Mouse (Mus musculus): ENCODE measurements at regions not wholly inside any gene's neighbourhood (a gene's known extent, or its start where the extent isn't known, plus 50 kb on each side); places are given as distances from the start of the nearest gene placed in this dataset.
"Not testable (repeated sequence)": the region's sequence is repeated elsewhere in the genome, so short reads cannot be mapped to it uniquely, and the experiment has no call there.

DNA sequence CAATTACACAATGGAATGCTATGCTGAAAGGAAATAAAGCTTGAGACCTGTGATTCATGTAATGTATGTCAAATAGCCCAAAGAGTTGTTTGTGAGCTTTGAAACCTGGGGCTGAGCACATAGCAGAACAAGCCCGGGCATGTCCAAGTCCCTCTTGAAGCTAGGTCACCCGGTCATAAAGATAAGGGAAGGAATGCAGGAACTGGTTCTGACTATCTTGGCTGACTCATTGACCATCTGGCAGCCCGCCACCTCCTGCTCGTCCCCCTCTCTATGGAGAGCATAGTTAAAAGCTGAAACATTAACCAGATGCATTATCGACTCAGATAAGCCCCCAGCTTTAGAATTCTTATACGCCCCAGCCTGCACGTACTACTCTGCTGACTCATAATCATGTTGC is 1208.1 kb downstream of the Hace1 start:
- not testable (repeated sequence) for H3K27ac ChIP-seq (ENCODE audit: low read depth, low read length); H3K4me2 ChIP-seq (replicated peaks; ENCODE audit: low read depth, low read length); H3K36me3 ChIP-seq (ENCODE audit: control insufficient read depth, insufficient read depth, low read length); H3K9ac ChIP-seq (ENCODE audit: low read depth, low read length); H3K9me3 ChIP-seq (ENCODE audit: control insufficient read depth, low read length); H3K4me1 ChIP-seq (replicated peaks; ENCODE audit: control insufficient read depth, insufficient read depth, low read length); H3K27me3 ChIP-seq (ENCODE audit: control insufficient read depth, insufficient read depth, low read length); DNase-seq (ENCODE audit: low spot score); H3K4me3 ChIP-seq (ENCODE audit: low read depth, low read length); ATAC-seq (ENCODE audit: low FRiP score)
- WGBS: 92% methylated on average over 7 of the region's 7 CpGs

DNA sequence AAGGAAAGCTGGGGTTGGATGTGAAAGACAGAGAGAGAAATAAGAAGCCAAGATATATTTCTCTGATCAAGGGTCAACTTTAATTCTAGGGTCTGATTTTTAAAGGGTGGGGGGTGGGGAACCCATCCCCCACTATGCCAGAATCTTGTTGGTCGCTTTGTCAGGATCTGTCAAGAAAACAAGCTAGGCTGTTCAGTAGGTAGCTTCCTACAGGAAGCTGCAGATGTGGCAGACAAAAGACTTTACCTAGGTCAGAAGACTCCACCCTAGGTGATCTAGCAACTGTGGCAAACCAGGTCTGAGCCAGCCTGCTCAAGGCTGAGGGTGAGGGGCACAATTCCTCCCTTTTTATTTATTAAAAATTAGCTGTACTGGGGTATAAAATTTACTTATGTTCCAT is 1236.6 kb downstream of the Hace1 start:
- ATAC-seq (ENCODE audit: low FRiP score) (no peak), DNase-seq (ENCODE audit: low spot score) (no peak)
- Histone ChIP-seq H3K36me3 (ENCODE audit: control insufficient read depth, insufficient read depth, low read length) (no peaks in the 10 kb centered on the region), H3K9ac (ENCODE audit: low read depth, low read length) (no peak overlapping the region), H3K27me3 (ENCODE audit: control insufficient read depth, insufficient read depth, low read length) (no peaks in the 10 kb centered on the region), H3K27ac (ENCODE audit: low read depth, low read length) (no peak overlapping the region), H3K9me3 (ENCODE audit: control insufficient read depth, low read length) (no peaks in the 10 kb centered on the region), H3K4me1 (replicated peaks; ENCODE audit: control insufficient read depth, insufficient read depth, low read length) (no peaks in the 10 kb centered on the region), H3K4me3 (ENCODE audit: low read depth, low read length) (no peak overlapping the region), H3K4me2 (replicated peaks; ENCODE audit: low read depth, low read length) (no peak overlapping the region)
- 79% methylated on average over 1 of the region's 1 CpGs for WGBS

DNA sequence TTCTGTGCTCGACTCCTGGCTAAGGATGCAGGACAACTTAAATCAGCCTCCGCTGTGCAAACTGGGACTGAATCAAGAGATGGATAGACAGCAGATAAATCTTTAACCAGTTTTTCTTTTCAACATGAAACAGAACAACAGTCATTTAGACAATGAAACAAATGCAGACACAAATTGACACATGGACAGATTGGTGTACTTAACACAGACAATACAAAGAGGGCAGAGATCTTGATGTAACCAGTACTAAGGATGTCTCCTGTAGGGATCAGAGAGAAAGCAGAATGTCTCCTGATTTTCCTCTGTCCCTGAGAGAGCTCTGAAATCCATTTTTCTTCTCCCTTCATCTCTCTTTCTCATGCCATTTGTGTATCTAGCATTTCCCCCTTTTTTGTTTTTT is 1241.5 kb downstream of the Hace1 start:
- no peaks in the 10 kb centered on the region for H3K27me3 ChIP-seq (ENCODE audit: control insufficient read depth, insufficient read depth, low read length)
- no peak for ATAC-seq (ENCODE audit: low FRiP score)
- no peak overlapping the region for H3K4me2 ChIP-seq (replicated peaks; ENCODE audit: low read depth, low read length)
- WGBS: 53% methylated on average over 2 of the region's 2 CpGs
- H3K9ac ChIP-seq (ENCODE audit: low read depth, low read length): no peak overlapping the region
- H3K36me3 ChIP-seq (ENCODE audit: control insufficient read depth, insufficient read depth, low read length): no peaks in the 10 kb centered on the region
- no peak overlapping the region for H3K27ac ChIP-seq (ENCODE audit: low read depth, low read length)
- no peaks in the 10 kb centered on the region for H3K9me3 ChIP-seq (ENCODE audit: control insufficient read depth, low read length)
- no peaks in the 10 kb centered on the region for H3K4me1 ChIP-seq (replicated peaks; ENCODE audit: control insufficient read depth, insufficient read depth, low read length)
- no peak for DNase-seq (ENCODE audit: low spot score)
- H3K4me3 ChIP-seq (ENCODE audit: low read depth, low read length): no peak overlapping the region

DNA sequence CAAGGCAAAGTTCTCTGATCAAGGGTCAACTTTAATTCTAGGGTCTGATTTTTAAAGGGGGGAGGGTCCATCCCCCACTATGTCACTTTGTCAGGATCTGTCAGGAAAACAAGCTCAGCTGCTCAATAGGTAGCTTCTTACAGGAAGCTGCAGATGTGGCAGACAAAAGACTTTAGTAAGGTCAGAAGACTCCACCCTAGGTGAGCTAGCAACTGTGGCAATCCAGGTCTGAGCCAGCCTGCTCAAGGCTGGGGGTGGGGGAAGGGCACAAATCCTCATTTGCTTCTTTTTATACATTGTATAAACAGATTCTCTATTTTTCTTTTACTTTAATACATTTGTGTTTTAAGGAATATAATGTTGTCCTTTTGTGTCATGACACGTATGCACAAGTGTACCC is 1242.3 kb downstream of the Hace1 start:
- no peaks in the 10 kb centered on the region for H3K4me1 ChIP-seq (replicated peaks; ENCODE audit: control insufficient read depth, insufficient read depth, low read length)
- H3K36me3 ChIP-seq (ENCODE audit: control insufficient read depth, insufficient read depth, low read length): no peaks in the 10 kb centered on the region
- H3K4me2 ChIP-seq (replicated peaks; ENCODE audit: low read depth, low read length): no peak overlapping the region
- DNase-seq (ENCODE audit: low spot score): no peak
- 94% methylated on average over 1 of the region's 1 CpGs for WGBS
- H3K4me3 ChIP-seq (ENCODE audit: low read depth, low read length): no peak overlapping the region
- ATAC-seq (ENCODE audit: low FRiP score): no peak
- no peaks in the 10 kb centered on the region for H3K27me3 ChIP-seq (ENCODE audit: control insufficient read depth, insufficient read depth, low read length)
- H3K9ac ChIP-seq (ENCODE audit: low read depth, low read length): no peak overlapping the region
- no peak overlapping the region for H3K27ac ChIP-seq (ENCODE audit: low read depth, low read length)
- H3K9me3 ChIP-seq (ENCODE audit: control insufficient read depth, low read length): no peaks in the 10 kb centered on the region

DNA sequence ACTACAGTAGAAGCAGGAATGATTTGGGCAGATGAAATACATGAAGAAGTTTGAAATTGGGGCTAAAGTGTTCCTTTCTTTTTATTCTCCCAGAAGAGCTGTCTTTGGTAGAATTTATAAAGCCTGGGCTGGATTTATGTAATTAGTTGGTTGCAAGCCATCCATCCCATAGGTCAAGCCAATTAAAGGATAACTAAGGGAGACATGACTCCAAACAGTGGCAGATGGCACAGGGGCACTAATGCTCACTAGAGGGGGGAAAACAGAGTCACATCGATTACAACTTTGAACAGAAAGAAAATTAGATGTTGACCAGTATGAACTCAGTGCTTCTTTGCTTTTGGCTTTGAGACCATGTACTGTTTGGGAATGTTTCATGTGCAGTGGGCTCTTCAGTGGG is 1246.2 kb downstream of the Hace1 start:
- H3K27me3 ChIP-seq (ENCODE audit: control insufficient read depth, insufficient read depth, low read length): no peaks in the 10 kb centered on the region
- 68% methylated on average over 1 of the region's 1 CpGs for WGBS
- no peak overlapping the region for H3K27ac ChIP-seq (ENCODE audit: low read depth, low read length)
- no peaks in the 10 kb centered on the region for H3K4me1 ChIP-seq (replicated peaks; ENCODE audit: control insufficient read depth, insufficient read depth, low read length)
- H3K9me3 ChIP-seq (ENCODE audit: control insufficient read depth, low read length): no peaks in the 10 kb centered on the region
- ATAC-seq (ENCODE audit: low FRiP score): no peak
- no peak overlapping the region for H3K4me2 ChIP-seq (replicated peaks; ENCODE audit: low read depth, low read length)
- no peaks in the 10 kb centered on the region for H3K36me3 ChIP-seq (ENCODE audit: control insufficient read depth, insufficient read depth, low read length)
- no peak overlapping the region for H3K4me3 ChIP-seq (ENCODE audit: low read depth, low read length)
- H3K9ac ChIP-seq (ENCODE audit: low read depth, low read length): no peak overlapping the region
- no peak for DNase-seq (ENCODE audit: low spot score)

DNA sequence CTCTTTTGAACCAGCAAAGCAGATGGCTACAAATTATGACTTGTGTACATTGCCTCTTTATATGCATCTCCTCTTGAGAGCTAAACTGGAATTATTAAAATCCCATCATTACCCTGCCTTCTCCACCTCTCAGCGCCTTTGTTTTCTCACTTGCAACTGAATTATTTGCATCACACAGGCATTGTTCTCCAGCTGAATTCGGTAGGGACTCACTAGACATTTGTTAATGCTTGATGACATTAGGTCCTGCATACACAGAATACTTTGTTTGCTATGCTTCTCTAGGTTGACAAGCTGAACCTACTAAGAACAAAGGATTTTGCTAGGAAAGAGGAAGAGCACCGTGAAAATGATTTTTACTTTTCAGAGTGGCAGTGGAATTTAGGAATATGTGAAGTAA is 1248.4 kb downstream of the Hace1 start:
- peak; percentile 14 for DNase-seq (ENCODE audit: low spot score)

DNA sequence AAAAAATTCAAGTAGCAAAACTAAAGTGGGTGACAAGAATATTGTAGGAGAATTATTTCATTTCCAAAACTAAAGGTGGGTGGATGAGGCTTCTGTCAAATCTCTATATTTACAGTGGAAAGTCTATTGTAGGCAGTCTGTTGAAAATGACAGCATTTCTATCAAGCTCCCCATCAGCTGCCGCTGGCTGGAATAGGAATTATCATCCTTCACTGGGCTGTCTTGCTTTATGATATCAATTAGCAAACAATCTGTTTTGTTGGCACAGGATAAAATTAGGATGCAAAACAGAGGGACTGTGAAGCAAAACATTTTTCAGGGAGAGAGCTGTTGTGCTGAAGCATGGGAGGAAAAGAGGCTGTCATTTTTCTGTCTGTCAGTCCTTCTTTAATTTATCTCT is 1249.0 kb downstream of the Hace1 start:
- Histone ChIP-seq H3K27me3 (ENCODE audit: control insufficient read depth, insufficient read depth, low read length) (no peaks in the 10 kb centered on the region), H3K4me1 (replicated peaks; ENCODE audit: control insufficient read depth, insufficient read depth, low read length) (no peaks in the 10 kb centered on the region), H3K4me3 (ENCODE audit: low read depth, low read length) (no peak overlapping the region), H3K4me2 (replicated peaks; ENCODE audit: low read depth, low read length) (no peak overlapping the region), H3K36me3 (ENCODE audit: control insufficient read depth, insufficient read depth, low read length) (no peaks in the 10 kb centered on the region), H3K27ac (ENCODE audit: low read depth, low read length) (0 out of 2 replicates have a peak overlapping the region, but pooled peaks have one; percentile 30), H3K9ac (ENCODE audit: low read depth, low read length) (no peak overlapping the region), H3K9me3 (ENCODE audit: control insufficient read depth, low read length) (no peaks in the 10 kb centered on the region)
- DNase-seq (ENCODE audit: low spot score) (peak; percentile 18), ATAC-seq (ENCODE audit: low FRiP score) (peak; percentile 31; the same call in 1 of the 2 replicates)
- WGBS: 40% methylated on average over 1 of the region's 1 CpGs

More for the DNA sequence above, 1248.4 kb downstream of the Hace1 start:
- H3K9ac ChIP-seq (ENCODE audit: low read depth, low read length): no peak overlapping the region
- H3K27me3 ChIP-seq (ENCODE audit: control insufficient read depth, insufficient read depth, low read length): no peaks in the 10 kb centered on the region
- ATAC-seq (ENCODE audit: low FRiP score): peak; percentile 14; the same call in 1 of the 2 replicates
- no peaks in the 10 kb centered on the region for H3K4me1 ChIP-seq (replicated peaks; ENCODE audit: control insufficient read depth, insufficient read depth, low read length)
- no peaks in the 10 kb centered on the region for H3K36me3 ChIP-seq (ENCODE audit: control insufficient read depth, insufficient read depth, low read length)
- 0 out of 2 replicates have a peak overlapping the region, but pooled peaks have one; percentile 24 for H3K27ac ChIP-seq (ENCODE audit: low read depth, low read length)
- no peaks in the 10 kb centered on the region for H3K9me3 ChIP-seq (ENCODE audit: control insufficient read depth, low read length)
- 28% methylated on average over 3 of the region's 3 CpGs for WGBS
- no peak overlapping the region for H3K4me3 ChIP-seq (ENCODE audit: low read depth, low read length)
- no peak overlapping the region for H3K4me2 ChIP-seq (replicated peaks; ENCODE audit: low read depth, low read length)

DNA sequence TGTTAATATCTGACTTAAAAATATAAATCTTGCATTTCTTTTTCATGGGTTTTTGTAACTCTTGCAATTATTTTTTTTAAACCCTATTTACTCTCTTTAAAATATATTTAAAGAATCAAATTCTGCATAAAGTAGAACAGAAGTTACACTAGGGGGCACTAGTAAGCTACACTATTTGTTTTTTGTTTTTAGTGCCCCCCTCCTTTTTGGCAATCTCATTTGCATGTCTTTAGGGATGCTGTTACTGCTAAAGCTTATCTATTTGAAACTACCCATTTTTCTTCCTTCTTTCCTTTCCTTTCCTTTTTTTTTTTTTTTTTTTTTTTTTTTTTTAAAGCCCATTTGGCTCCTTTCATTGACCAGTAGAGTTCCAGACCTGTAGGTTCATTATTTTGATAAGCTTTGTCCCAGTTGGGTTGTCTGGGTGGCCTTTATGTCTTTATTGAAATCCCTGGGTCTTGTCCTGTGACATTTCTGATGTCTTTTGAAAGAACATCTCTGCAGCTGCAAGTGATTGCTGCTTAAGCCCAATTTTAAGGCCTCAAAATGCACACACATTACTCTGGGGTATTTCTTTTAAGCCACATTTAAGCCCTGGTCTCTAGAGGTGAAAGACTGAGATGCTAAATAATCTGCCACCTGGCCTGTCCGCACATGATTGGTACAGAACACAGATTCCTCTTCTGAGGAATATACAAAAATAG is 1249.6 kb downstream of the Hace1 start:
- peak; percentile 53 for DNase-seq (ENCODE audit: low spot score)
- ATAC-seq (ENCODE audit: low FRiP score): peak; percentile 77

DNA sequence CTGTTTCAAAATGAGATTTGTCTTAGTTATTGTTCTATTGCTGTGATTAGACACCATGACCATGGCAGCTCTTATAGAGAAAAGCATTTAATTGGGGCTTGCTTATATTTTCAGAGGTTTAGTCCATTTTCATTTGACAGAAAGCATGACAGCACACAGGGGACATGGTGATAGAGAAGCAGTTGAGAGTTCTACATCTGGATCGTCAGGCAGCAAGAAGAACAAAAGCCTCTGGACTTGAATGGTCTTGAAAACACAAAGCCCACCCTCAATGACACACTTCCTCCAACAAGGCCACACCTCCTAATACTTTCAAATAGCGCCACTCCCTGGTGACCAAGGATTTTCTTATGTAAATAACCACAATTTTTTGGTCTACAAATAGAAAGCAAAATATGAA is 1250.5 kb downstream of the Hace1 start:
- Histone ChIP-seq H3K4me3 (ENCODE audit: low read depth, low read length) (no peak overlapping the region), H3K9ac (ENCODE audit: low read depth, low read length) (no peak overlapping the region), H3K36me3 (ENCODE audit: control insufficient read depth, insufficient read depth, low read length) (no peaks in the 10 kb centered on the region), H3K27ac (ENCODE audit: low read depth, low read length) (no peak overlapping the region), H3K4me2 (replicated peaks; ENCODE audit: low read depth, low read length) (no peak overlapping the region), H3K27me3 (ENCODE audit: control insufficient read depth, insufficient read depth, low read length) (no peaks in the 10 kb centered on the region), H3K4me1 (replicated peaks; ENCODE audit: control insufficient read depth, insufficient read depth, low read length) (no peaks in the 10 kb centered on the region), H3K9me3 (ENCODE audit: control insufficient read depth, low read length) (no peaks in the 10 kb centered on the region)
- peak; percentile 27 for DNase-seq (ENCODE audit: low spot score)
- ATAC-seq (ENCODE audit: low FRiP score): peak; percentile 36
- WGBS: 34% methylated on average over 2 of the region's 2 CpGs

More for the DNA sequence above, 1249.6 kb downstream of the Hace1 start:
- H3K4me1 ChIP-seq (replicated peaks; ENCODE audit: control insufficient read depth, insufficient read depth, low read length): no peaks in the 10 kb centered on the region
- no peaks in the 10 kb centered on the region for H3K9me3 ChIP-seq (ENCODE audit: control insufficient read depth, low read length)
- no peaks in the 10 kb centered on the region for H3K36me3 ChIP-seq (ENCODE audit: control insufficient read depth, insufficient read depth, low read length)
- no peak overlapping the region for H3K27ac ChIP-seq (ENCODE audit: low read depth, low read length)
- WGBS: 33% methylated on average over 1 of the region's 1 CpGs
- H3K4me3 ChIP-seq (ENCODE audit: low read depth, low read length): no peak overlapping the region
- no peak overlapping the region for H3K4me2 ChIP-seq (replicated peaks; ENCODE audit: low read depth, low read length)
- H3K9ac ChIP-seq (ENCODE audit: low read depth, low read length): no peak overlapping the region
- H3K27me3 ChIP-seq (ENCODE audit: control insufficient read depth, insufficient read depth, low read length): no peaks in the 10 kb centered on the region
